In the genomic region with DNA sequence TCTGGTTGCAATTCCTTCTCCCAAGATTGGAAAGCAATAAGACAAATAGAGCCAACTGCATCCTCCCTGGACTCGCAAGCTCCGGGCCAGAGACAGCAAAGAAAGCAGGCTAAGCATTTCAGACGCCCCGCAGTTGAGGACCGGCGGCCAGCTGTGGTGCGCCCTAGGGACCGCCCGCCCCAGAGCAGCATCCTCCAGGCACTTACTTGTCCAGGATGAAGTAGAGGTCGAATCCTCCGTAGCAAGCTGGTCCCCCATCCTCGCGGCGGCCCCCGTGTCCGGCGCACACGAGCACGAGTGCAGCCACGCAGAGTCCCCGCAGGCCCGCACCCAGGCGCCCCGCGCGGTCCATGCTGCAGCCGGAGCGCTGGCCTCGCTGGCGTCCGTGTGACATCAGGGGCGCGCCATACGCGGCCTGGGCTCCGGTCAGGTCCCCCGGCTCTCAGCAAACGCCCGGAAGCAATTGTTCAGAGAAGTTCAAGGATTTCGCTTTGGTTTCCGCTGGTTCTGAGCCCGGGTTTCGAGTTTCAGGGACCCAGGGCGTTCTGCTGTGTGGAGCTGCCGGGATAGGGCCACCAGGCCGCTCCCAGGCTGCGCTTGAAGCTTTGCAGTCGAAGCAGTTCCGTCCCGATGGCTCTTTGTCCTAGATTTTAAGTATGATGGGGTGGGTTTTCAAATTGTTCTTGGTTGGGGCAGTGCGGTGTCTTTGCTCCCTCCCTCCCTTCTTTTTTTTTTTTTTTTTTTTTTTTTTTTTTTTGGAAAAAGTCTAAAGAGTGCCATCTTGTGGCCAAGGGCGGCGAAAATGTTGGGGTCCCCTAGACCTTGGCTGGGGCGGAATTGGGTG, we compare ENCODE assay signal across 8 mouse cellular contexts. TPM values are rescaled to one million over a fixed set of nuclear protein-coding genes. Genes with fewer than 3 reads are reported as not detected.
A peak's percentile ranks its signal among the peaks of the same experiment; 100 is the strongest.
DNase-seq lines count a peak whose midpoint lies in the region; ATAC-seq lines count a peak whose summit lies in the region.

Antxr1 (minus strand) TSS at position 731 of the 844 bp plus-strand sequence.

- peak within 1 kb of the TSS; percentile 72 for H3K9ac ChIP-seq in forebrain, embryonic 11.5 days (ENCODE audit: low read length)
- peak within 1 kb of the TSS; percentile 74 for H3K9ac ChIP-seq in heart, embryonic 15.5 days
- H3K9ac ChIP-seq in liver, embryonic 15.5 days, result no peak within 1 kb of the TSS
- H3K9ac ChIP-seq in neural tube, embryonic 13.5 days, result peak within 1 kb of the TSS; percentile 87

- peak; percentile 72 for ATAC-seq in forebrain, embryonic 11.5 days (replicated peaks; ENCODE audit: low FRiP score)
- ATAC-seq in heart, embryonic 15.5 days (replicated peaks; ENCODE audit: insufficient number of reproducible peaks, insufficient read depth, low FRiP score, low read depth), result peak; percentile 68
- no peak for ATAC-seq in liver, embryonic 15.5 days (ENCODE audit: insufficient read depth)
- ATAC-seq in neural tube, embryonic 13.5 days (ENCODE audit: low read depth), result peak; percentile 81

- H3K27ac ChIP-seq in forebrain, embryonic 11.5 days (ENCODE audit: low read depth, low read length), result peak within 1 kb of the TSS; percentile 19; the same call in 1 of the 2 replicates
- peak within 1 kb of the TSS; percentile 77 for H3K27ac ChIP-seq in heart, embryonic 15.5 days
- H3K27ac ChIP-seq in liver, embryonic 15.5 days (replicated peaks), result 0 out of 2 replicates have a peak within 1 kb of the TSS, but pooled peaks have one; percentile 19
- H3K27ac ChIP-seq in neural tube, embryonic 13.5 days (replicated peaks), result peak within 1 kb of the TSS; percentile 71

- H3K36me3 ChIP-seq in forebrain, embryonic 11.5 days (ENCODE audit: control insufficient read depth, insufficient read depth, low read length), result no peaks in the 10 kb centered on the region
- H3K36me3 ChIP-seq in heart, embryonic 15.5 days, result no peaks in the 10 kb centered on the region
- H3K36me3 ChIP-seq in liver, embryonic 15.5 days (replicated peaks), result no peaks in the 10 kb centered on the region
- H3K36me3 ChIP-seq in neural tube, embryonic 13.5 days, result no peaks in the 10 kb centered on the region

- no peaks in the 10 kb centered on the region for H3K27me3 ChIP-seq in forebrain, embryonic 11.5 days (ENCODE audit: control insufficient read depth, insufficient read depth, low read length)
- peaks cover 32% of the 10 kb centered on the region for H3K27me3 ChIP-seq in heart, embryonic 15.5 days
- peaks cover 49% of the 10 kb centered on the region for H3K27me3 ChIP-seq in liver, embryonic 15.5 days
- H3K27me3 ChIP-seq in neural tube, embryonic 13.5 days, result peaks cover 12% of the 10 kb centered on the region; the same call in 1 of the 2 replicates

- peak within 1 kb of the TSS; percentile 59 for H3K4me3 ChIP-seq in forebrain, embryonic 11.5 days (ENCODE audit: low read depth, low read length)
- H3K4me3 ChIP-seq in heart, embryonic 15.5 days, result peak within 1 kb of the TSS; percentile 79
- H3K4me3 ChIP-seq in liver, embryonic 15.5 days (replicated peaks), result peak within 1 kb of the TSS; percentile 50
- peak within 1 kb of the TSS; percentile 74 for H3K4me3 ChIP-seq in neural tube, embryonic 13.5 days

- peaks cover 6% of the 10 kb centered on the region; the same call in 1 of the 2 replicates for H3K4me1 ChIP-seq in forebrain, embryonic 11.5 days (replicated peaks; ENCODE audit: control insufficient read depth, insufficient read depth, low read length)
- peaks cover 9% of the 10 kb centered on the region for H3K4me1 ChIP-seq in heart, embryonic 15.5 days (replicated peaks)
- H3K4me1 ChIP-seq in liver, embryonic 15.5 days (replicated peaks), result no peaks in the 10 kb centered on the region; the same call in 1 of the 2 replicates
- H3K4me1 ChIP-seq in neural tube, embryonic 13.5 days (replicated peaks), result peaks cover 34% of the 10 kb centered on the region

- peak within 1 kb of the TSS; percentile 65 for H3K4me2 ChIP-seq in forebrain, embryonic 11.5 days (ENCODE audit: low read depth, low read length, severe bottlenecking)
- H3K4me2 ChIP-seq in heart, embryonic 15.5 days, result peak within 1 kb of the TSS; percentile 93
- peak within 1 kb of the TSS; percentile 64 for H3K4me2 ChIP-seq in liver, embryonic 15.5 days
- peak within 1 kb of the TSS; percentile 89 for H3K4me2 ChIP-seq in neural tube, embryonic 13.5 days

- H3K9me3 ChIP-seq in forebrain, embryonic 11.5 days (ENCODE audit: control insufficient read depth, low read length), result no peaks in the 10 kb centered on the region
- H3K9me3 ChIP-seq in heart, embryonic 15.5 days (replicated peaks), result no peaks in the 10 kb centered on the region
- H3K9me3 ChIP-seq in liver, embryonic 15.5 days (replicated peaks), result no peaks in the 10 kb centered on the region
- H3K9me3 ChIP-seq in neural tube, embryonic 13.5 days, result no peaks in the 10 kb centered on the region

- WGBS in forebrain, embryonic 11.5 days, result 0% methylated on average over 54 of the region's 54 CpGs
- WGBS in heart, embryonic 15.5 days, result under 1% methylated on average over 54 of the region's 54 CpGs
- under 1% methylated on average over 54 of the region's 54 CpGs for WGBS in liver, embryonic 15.5 days (ENCODE audit: insufficient replicate concordance)
- under 1% methylated on average over 54 of the region's 54 CpGs for WGBS in neural tube, embryonic 13.5 days

- peak; percentile 1 to 32 for DNase-seq in CD8-positive naive resting alpha-beta T cell, adult 2 months (ENCODE audit: low read depth in 2 of 2, low spot score in 2 of 2)
- peak; percentile 77 for DNase-seq in adrenal gland, postnatal 14 days
- peak; percentile 80 for DNase-seq in forebrain, embryonic 11.5 days (ENCODE audit: low spot score)
- peak; percentile 67 for DNase-seq in kidney, postnatal 14 days
- peak; percentile 49 for DNase-seq in thymus, postnatal 25 days

RNA-seq across cellular contexts. Expression of gene Antxr1, which starts in this region (rescaled TPM):
- 24.9 and 26.5 TPM in 2 replicates for total RNA-seq in adrenal gland, postnatal 14 days (2021)
- 5.8 and 7.4 TPM in 2 replicates for polyA plus RNA-seq in forebrain, embryonic 11.5 days (2014; fragmentation: Nextera tagmentation; extraction: Ambion mirVana)
- 5.0 and 7.4 TPM in 2 replicates for polyA plus RNA-seq in heart, embryonic 15.5 days (2015; fragmentation: Nextera tagmentation; extraction: Ambion mirVana)
- polyA plus RNA-seq in liver, embryonic 15.5 days (2015; fragmentation: Nextera tagmentation; extraction: Ambion mirVana), result 0.47 and 0.54 TPM in 2 replicates
- 4.3 and 6.1 TPM in 2 replicates for polyA plus RNA-seq in neural tube, embryonic 13.5 days (2015; fragmentation: Nextera tagmentation; extraction: Ambion mirVana)

Comparison
In these comparisons a context has a peak if more than half of its experiments do, and no peak if none do; other contexts are left out.
1. DNase-seq: peak in every context shown above with its lines; median percentile 80 in forebrain, embryonic 11.5 days; 77 in adrenal gland, postnatal 14 days; 67 in kidney, postnatal 14 days; 49 in thymus, postnatal 25 days; 16 in CD8-positive naive resting alpha-beta T cell, adult 2 months.
2. H3K27ac ChIP-seq: peak in every context shown above with its lines; median percentile 77 in heart, embryonic 15.5 days; 71 in neural tube, embryonic 13.5 days; 19 in forebrain, embryonic 11.5 days; 19 in liver, embryonic 15.5 days.